ENCODE assay signal across 23 mouse cellular contexts in genomic region chr6:37004914-37005313, GRCm38 (mm10).
DNase-seq lines count a peak whose midpoint lies in the region; ATAC-seq and TF ChIP-seq lines count a peak whose summit lies in the region.
"Had no signal": no experiment of that assay in that cellular context is flagged by ENCODE, and none has a peak within 500 bp of the region (broad histone marks: within the 10 kb centered on the region; RNA-seq: fewer than 3 reads in every experiment).

No protein-coding gene starts in this region.

- no peak overlapping the region for H3K27ac ChIP-seq in liver, embryonic 15.5 days (replicated peaks)
- no peak overlapping the region for H3K27ac ChIP-seq in liver, embryonic 12.5 days
- H3K27ac ChIP-seq in liver, postnatal 0 days (ENCODE audit: low read depth): peak overlapping the region; percentile 51; the same call in 1 of the 2 replicates
- H3K27ac ChIP-seq: embryonic facial prominence, embryonic 10.5 days; embryonic facial prominence, embryonic 12.5 days; forebrain, embryonic 13.5 days; forebrain, embryonic 15.5 days had no signal

- H3K36me3 ChIP-seq in liver, embryonic 15.5 days (replicated peaks): no peaks in the 10 kb centered on the region
- H3K36me3 ChIP-seq in liver, embryonic 12.5 days: no peaks in the 10 kb centered on the region
- no peaks in the 10 kb centered on the region for H3K36me3 ChIP-seq in liver, postnatal 0 days (replicated peaks; ENCODE audit: insufficient read depth, low read length)
- H3K36me3 ChIP-seq: embryonic facial prominence, embryonic 10.5 days; embryonic facial prominence, embryonic 12.5 days; forebrain, embryonic 15.5 days; G1E had no signal

- no peaks in the 10 kb centered on the region for H3K27me3 ChIP-seq in liver, embryonic 15.5 days
- H3K27me3 ChIP-seq in liver, embryonic 12.5 days (replicated peaks): no peaks in the 10 kb centered on the region
- H3K27me3 ChIP-seq in liver, postnatal 0 days (ENCODE audit: insufficient read depth, low read length): no peaks in the 10 kb centered on the region
- H3K27me3 ChIP-seq: CH12.LX; embryonic facial prominence, embryonic 12.5 days; forebrain, embryonic 15.5 days had no signal

- 60% methylated on average over 3 of the region's 3 CpGs for WGBS in liver, embryonic 15.5 days (ENCODE audit: insufficient replicate concordance)
- WGBS in liver, embryonic 12.5 days (ENCODE audit: insufficient replicate concordance): 70% methylated on average over 3 of the region's 3 CpGs
- WGBS in liver, postnatal 0 days (ENCODE audit: insufficient replicate concordance): 62% methylated on average over 3 of the region's 3 CpGs

- peak; percentile 34; the same call in 1 of the 2 replicates for ATAC-seq in liver, embryonic 15.5 days (ENCODE audit: insufficient read depth)
- ATAC-seq in liver, embryonic 12.5 days: no peak
- peak; percentile 98 for ATAC-seq in liver, postnatal 0 days
- ATAC-seq: activated CD4-positive, CD25-positive, alpha-beta regulatory T cell, adult 4 months; CD4-positive, CD25-positive, alpha-beta regulatory T cell, adult 4 months; forebrain, embryonic 13.5 days; forebrain, embryonic 15.5 days; Patski had no signal

- no peak for TF ChIP-seq CTCF in liver, postnatal 0 days (IDR thresholded peaks at IDR 0.05; ENCODE audit: low read depth)

- TF ChIP-seq EP300 in liver, postnatal 0 days (IDR thresholded peaks at IDR 0.05; ENCODE audit: low read depth): peak; percentile 36; the same call in 1 of the 2 replicates

- H3K9me3 ChIP-seq in liver, embryonic 15.5 days (replicated peaks): no peaks in the 10 kb centered on the region
- H3K9me3 ChIP-seq in liver, embryonic 12.5 days (replicated peaks): no peaks in the 10 kb centered on the region
- no peaks in the 10 kb centered on the region for H3K9me3 ChIP-seq in liver, postnatal 0 days (ENCODE audit: low read length)
- H3K9me3 ChIP-seq: embryonic facial prominence, embryonic 10.5 days; embryonic facial prominence, embryonic 12.5 days; forebrain, embryonic 13.5 days; forebrain, embryonic 15.5 days; G1E had no signal

- H3K4me2 ChIP-seq in liver, embryonic 15.5 days: no peak overlapping the region
- no peak overlapping the region for H3K4me2 ChIP-seq in liver, embryonic 12.5 days
- 0 out of 2 replicates have a peak overlapping the region, but pooled peaks have one; percentile 2 for H3K4me2 ChIP-seq in liver, postnatal 0 days (ENCODE audit: low read depth, low read length)
- H3K4me2 ChIP-seq: embryonic facial prominence, embryonic 12.5 days; forebrain, embryonic 13.5 days; forebrain, embryonic 15.5 days had no signal

- H3K9ac ChIP-seq in liver, embryonic 15.5 days: no peak overlapping the region
- no peak overlapping the region for H3K9ac ChIP-seq in liver, embryonic 12.5 days
- H3K9ac ChIP-seq in liver, postnatal 0 days (replicated peaks): no peak overlapping the region
- H3K9ac ChIP-seq: embryonic facial prominence, embryonic 12.5 days; forebrain, embryonic 13.5 days; forebrain, embryonic 15.5 days had no signal

- H3K4me3 ChIP-seq in liver, embryonic 15.5 days (replicated peaks): no peak overlapping the region
- H3K4me3 ChIP-seq in liver, embryonic 12.5 days: no peak overlapping the region
- no peak overlapping the region for H3K4me3 ChIP-seq in liver, postnatal 0 days (ENCODE audit: low read depth, low read length)
- H3K4me3 ChIP-seq: embryonic facial prominence, embryonic 10.5 days; embryonic facial prominence, embryonic 12.5 days; forebrain, embryonic 13.5 days; forebrain, embryonic 15.5 days had no signal

- DNase-seq in kidney, adult 9 months: peak; percentile 13
- DNase-seq in kidney, adult 18-20 months: no peak
- no peak for DNase-seq in liver, postnatal 0 days
- DNase-seq: adrenal gland, adult 8-10 months; adrenal gland, postnatal 14 days; adrenal gland, postnatal 36 days; B cell, adult 2 months; cerebellum, adult 11-12 months; cerebellum, adult 2 months; cerebellum, adult 9-10 months; cerebellum, postnatal 10 days; cerebellum, postnatal 25 days had no signal

- no peaks in the 10 kb centered on the region for H3K4me1 ChIP-seq in liver, embryonic 15.5 days (replicated peaks)
- H3K4me1 ChIP-seq in liver, embryonic 12.5 days: no peaks in the 10 kb centered on the region
- no peaks in the 10 kb centered on the region for H3K4me1 ChIP-seq in liver, postnatal 0 days (ENCODE audit: insufficient read depth)
- H3K4me1 ChIP-seq: embryonic facial prominence, embryonic 12.5 days had no signal
